Mouse (Mus musculus) lung, adult 2 months (tissue): ENCODE results near the gene Pdzd4. TPM values are rescaled to one million over a fixed set of nuclear protein-coding genes. Genes with fewer than 3 reads are reported as not detected.
A peak's percentile ranks its signal among the peaks of the same experiment; 100 is the strongest.

ENCODE experiments used
- DNase-seq: peaks from one replicate; pipeline ENCODE4 v3.0.0; 2022
- H3K4me1 ChIP-seq: fragments of 200-500 bp; 2 replicates; pipeline ENCODE4 v1.6.1; 2011; ENCODE audit warnings: low read length; ENCODE audit not compliant: control insufficient read depth, insufficient read depth
- H3K4me3 ChIP-seq: fragments of 200-500 bp; replicated peaks from 2 replicates; pipeline ENCODE3; 2011; ENCODE audit warnings: low read depth, mild to moderate bottlenecking, control low read depth, low read length; ENCODE audit errors: extremely low read depth
- CTCF ChIP-seq: fragments of 200-500 bp; IDR thresholded peaks from 2 replicates; pipeline ENCODE4 v1.5.1; 2011; ENCODE audit warnings: mild to moderate bottlenecking, low read length, control low read depth; ENCODE audit not compliant: insufficient read depth
- POLR2A ChIP-seq: fragments of 200-500 bp; IDR thresholded peaks from 2 replicates; pipeline ENCODE4 v1.6.1; 2011; ENCODE audit warnings: low read depth, mild to moderate bottlenecking, control low read depth, low read length, borderline replicate concordance; ENCODE audit errors: extremely low read depth
- WGBS: fragments of 180-500 bp; shearing (Covaris S2); methylation state at CpG from one replicate; pipeline ENCODE4 v1.1.7; 2018; 5-methylcytosine and 5-hydroxymethylcytosine counted together
- polyA plus RNA-seq: library from polyadenylated mRNA; depleted of rRNA; stranded (reverse); fragments of >200 nt; gene quantifications from 2 replicates; pipeline ENCODE4 v1.2.3, GENCODE M21; 2012; rRNA removed

The Pdzd4 gene
- 2.1 and 2.2 TPM in 2 replicates for polyA plus RNA-seq

DNA sequence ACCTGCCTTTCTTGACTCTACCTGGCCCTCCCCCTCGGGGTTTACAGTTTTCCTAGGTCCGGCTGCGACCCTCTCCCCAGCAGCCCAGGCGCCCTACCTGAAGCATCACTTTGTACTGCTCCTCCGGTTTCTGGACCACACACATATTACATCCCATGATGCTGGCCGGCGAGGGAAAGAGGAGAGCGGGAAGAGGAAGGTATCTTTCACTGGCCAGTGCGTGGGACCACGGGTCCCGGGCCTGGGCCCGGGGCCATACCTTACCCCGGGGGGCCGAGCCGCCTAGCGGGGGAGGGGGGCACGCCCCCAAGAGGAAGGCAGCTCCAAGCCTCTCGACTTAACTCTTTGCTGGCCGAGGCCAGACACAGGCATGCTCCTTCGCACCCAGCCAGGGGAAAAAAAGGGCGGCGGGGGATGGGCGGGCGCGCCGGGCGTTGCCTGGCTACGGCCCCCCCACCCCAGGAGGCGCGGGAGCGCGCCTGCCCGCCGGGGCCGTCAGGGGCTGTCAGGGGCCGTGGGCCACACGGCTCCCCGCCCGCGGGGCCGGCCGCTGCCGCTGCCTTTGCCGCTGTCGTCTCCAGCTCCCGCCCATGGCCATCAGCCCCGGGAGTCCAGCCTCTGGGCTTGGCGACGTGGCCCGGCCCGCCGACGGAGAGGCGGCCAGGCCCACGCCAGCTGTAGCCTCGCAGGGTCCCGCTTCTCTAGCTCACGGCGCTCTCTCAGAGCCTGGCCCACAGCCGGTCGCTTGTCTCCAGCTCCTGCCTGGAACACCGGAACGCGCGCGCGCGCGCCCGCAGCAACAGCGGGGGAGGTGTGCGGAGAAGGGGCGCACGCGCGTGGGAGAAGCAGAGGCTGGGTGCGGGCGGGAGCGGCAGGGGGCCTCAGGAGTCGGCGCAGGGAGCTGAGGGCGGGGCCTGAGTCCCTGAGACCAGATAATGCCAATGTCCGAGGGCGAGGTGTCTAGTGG is at the start of gene Pdzd4:
Pdzd4 (minus strand) TSS at position 785 of the 967 bp plus-strand sequence.
- TF ChIP-seq CTCF (no peak), POLR2A (no peak)
- WGBS, result 24% methylated on average over 80 of the region's 84 CpGs
- no peaks in the 10 kb centered on the region; the same call in 1 of the 2 replicates for H3K4me1 ChIP-seq
- peak; percentile 20 for DNase-seq
- peak within 1 kb of the TSS; percentile 47 for H3K4me3 ChIP-seq

GRCm38 (mm10) chrX:73871956-73872355 is 47.2 kb upstream of the Pdzd4 start:
- no peak for DNase-seq
- 66% methylated on average over 1 of the region's 1 CpGs for whole genome bisulfite sequencing
- no peak overlapping the region for H3K4me3 ChIP-seq
- no peak for TF ChIP-seq CTCF
- no peak for TF ChIP-seq POLR2A
- H3K4me1 ChIP-seq, result no peaks in the 10 kb centered on the region

GRCm38 (mm10) chrX:73871474-73871873 is 46.7 kb upstream of the Pdzd4 start:
- Histone ChIP-seq H3K4me3 (no peak overlapping the region), H3K4me1 (no peaks in the 10 kb centered on the region)
- TF ChIP-seq POLR2A (no peak), CTCF (no peak)
- no peak for DNase-seq

DNA sequence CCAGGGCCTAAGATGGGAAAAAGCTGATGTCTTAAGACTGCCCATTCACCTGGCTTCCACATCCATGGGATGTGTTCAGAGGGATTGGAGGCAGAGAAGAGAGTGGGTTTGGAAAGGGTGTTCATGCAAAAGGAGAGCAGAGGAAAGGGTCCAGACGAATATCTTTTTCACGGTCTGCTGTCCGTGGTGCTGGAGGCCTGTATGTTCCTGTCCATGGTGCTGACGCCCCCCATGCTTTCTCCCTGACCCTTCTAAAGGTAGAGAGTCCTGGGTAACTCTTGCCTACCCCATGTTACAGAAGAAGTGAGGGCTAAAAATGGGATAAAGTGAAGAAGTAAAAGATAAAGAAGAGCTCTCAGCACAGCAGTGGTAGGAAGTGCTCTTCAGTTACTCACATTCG is 44.6 kb upstream of the Pdzd4 start:
- WGBS, result 14% methylated on average over 5 of the region's 5 CpGs
- Histone ChIP-seq H3K4me3 (no peak overlapping the region), H3K4me1 (no peaks in the 10 kb centered on the region)
- no peak for TF ChIP-seq POLR2A
- no peak for TF ChIP-seq CTCF
- no peak for DNase-seq

DNA sequence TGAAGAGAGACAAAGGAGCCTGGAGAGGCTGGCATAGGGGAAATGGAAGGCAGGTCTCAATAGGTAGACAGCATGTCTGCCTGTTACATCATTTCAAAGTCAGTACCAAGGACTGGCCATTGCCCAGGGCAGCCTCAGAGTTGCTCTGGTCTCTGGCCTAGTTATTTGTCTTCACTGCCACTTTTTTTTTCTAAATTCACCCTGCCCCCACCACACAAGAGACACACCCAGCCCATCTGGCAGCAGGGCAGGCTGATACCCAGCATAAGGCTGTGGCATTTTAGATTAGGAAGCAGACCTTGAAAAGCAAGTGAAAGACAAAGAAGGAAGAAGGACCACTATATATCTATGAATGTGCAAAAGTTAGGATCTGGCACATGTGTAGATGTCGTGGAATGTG is 43.1 kb upstream of the Pdzd4 start:
- no peaks in the 10 kb centered on the region for H3K4me1 ChIP-seq
- TF ChIP-seq CTCF (no peak), POLR2A (no peak)
- WGBS, result 54% methylated on average over 1 of the region's 1 CpGs

DNA sequence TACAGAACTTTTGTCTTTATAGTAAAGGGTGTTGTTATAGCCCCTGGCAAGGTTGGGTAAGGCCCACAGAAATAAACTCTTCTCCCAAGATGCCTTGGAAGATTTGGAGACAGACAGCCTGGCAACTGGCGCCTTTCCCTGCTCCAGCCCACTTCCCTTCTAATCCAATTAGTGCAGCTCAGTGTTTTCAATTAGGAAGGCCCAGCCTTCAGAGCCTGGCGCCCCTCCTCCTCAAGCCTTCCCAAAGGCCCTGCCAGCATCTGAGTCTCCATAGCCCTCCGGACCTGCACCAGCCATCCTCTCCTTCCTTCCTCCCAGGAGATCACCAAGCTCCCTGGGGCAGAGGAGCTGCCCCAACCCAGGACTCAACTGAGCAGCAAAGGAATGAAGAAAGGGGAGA is 42.5 kb upstream of the Pdzd4 start:
- no peak for TF ChIP-seq CTCF
- TF ChIP-seq POLR2A, result no peak
- Histone ChIP-seq H3K4me1 (no peaks in the 10 kb centered on the region), H3K4me3 (no peak overlapping the region)
- no peak for DNase-seq
- WGBS, result 36% methylated on average over 3 of the region's 3 CpGs

More for the DNA sequence above, 43.1 kb upstream of the Pdzd4 start:
- no peak overlapping the region for H3K4me3 ChIP-seq
- DNase-seq, result no peak

- H3K4me3 ChIP-seq, result no peak overlapping the region
- TF ChIP-seq CTCF (no peak), POLR2A (no peak)
- H3K4me1 ChIP-seq, result no peaks in the 10 kb centered on the region
- DNase-seq, result no peak
- WGBS, result 45% methylated on average over 3 of the region's 3 CpGs
These were observed 39.9 kb upstream of the Pdzd4 start for GRCm38 (mm10) chrX:73864692-73865091.

DNA sequence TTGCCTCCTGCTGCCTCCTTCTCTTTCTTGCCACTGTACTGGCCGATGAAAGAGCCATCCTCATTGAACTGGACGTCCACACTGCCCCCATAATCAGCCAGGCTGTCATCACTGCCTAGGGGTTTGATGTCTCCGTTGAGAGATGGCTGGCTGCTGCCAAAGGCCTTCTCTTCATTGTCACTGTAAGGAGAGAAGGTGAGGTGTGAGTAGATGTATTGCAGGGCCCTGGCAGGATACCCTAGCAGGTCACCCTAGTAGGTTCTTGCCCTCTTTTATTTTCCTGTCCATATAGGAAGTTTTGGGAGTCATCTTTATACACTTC is 30.3 kb upstream of the Pdzd4 start:
- no peak overlapping the region for H3K4me3 ChIP-seq
- H3K4me1 ChIP-seq, result no peaks in the 10 kb centered on the region
- no peak for DNase-seq
- WGBS, result 49% methylated on average over 3 of the region's 3 CpGs
- TF ChIP-seq POLR2A, result no peak
- TF ChIP-seq CTCF, result no peak

DNA sequence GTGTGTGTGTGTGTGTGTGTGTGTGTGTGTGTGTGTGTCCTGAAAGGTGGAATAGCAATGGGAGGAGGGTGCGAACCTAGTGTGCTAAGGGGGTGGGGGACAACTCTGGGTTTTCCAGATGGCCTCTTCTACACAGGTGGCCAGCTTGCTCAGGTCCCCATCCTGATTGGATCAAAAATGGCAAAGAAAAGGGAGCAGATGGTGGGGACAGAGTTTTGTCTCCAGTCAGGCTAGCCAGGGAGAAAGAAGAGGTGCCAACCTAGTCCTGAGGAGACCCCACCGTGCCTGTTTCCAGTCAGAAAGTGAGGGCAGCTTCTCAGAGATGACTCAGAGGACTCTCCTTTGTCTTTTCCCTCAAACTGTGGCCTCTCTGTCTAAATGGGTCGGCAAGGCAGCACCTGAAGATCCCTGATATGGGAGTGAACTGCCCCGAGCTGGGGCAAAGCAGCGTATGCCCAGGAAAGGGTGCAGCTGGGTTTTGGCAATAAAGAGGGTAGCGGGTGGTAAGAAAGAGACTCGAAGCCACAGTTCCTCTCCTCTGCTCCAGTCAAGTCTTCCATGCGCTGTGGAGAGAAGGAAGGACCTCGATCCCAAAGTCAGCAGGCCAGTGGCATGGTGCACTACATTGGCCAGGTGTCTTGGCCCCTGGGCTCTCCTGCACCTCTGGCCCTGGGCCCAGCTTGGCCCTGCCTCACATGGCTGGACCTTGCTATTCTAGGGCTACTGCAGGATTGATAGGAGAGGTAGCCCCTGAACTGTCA is 29.7 kb upstream of the Pdzd4 start:
- Histone ChIP-seq H3K4me3 (no peak overlapping the region), H3K4me1 (no peaks in the 10 kb centered on the region)
- TF ChIP-seq POLR2A (no peak), CTCF (no peak)
- WGBS, result 78% methylated on average over 9 of the region's 9 CpGs
- DNase-seq, result no peak

- no peak overlapping the region for H3K4me3 ChIP-seq
- 78% methylated on average over 3 of the region's 3 CpGs for WGBS
- H3K4me1 ChIP-seq, result no peaks in the 10 kb centered on the region
- no peak for TF ChIP-seq CTCF
- no peak for TF ChIP-seq POLR2A
- DNase-seq, result no peak
These were observed 11.9 kb upstream of the Pdzd4 start for GRCm38 (mm10) chrX:73836691-73837090.
